Mouse (Mus musculus) forebrain, embryonic 12.5 days (tissue): Measurements from ENCODE around the gene Cep95. TPM values are rescaled to one million over a fixed set of nuclear protein-coding genes. Genes with fewer than 3 reads are reported as not detected.
"Not testable (repeated sequence)": the region's sequence is repeated elsewhere in the genome, so short reads cannot be mapped to it uniquely, and the experiment has no call there.

Experiments
- ATAC-seq: fragments of 200-750 bp; cut with Nextera tagmentation; 2 replicates; pipeline ENCODE4 v1.8.0; 2017; ENCODE audit warnings: moderate TSS enrichment; ENCODE audit not compliant: low FRiP score
- H3K27ac ChIP-seq: fragments of 300-500 bp; sonication (generic); 2 replicates; pipeline ENCODE4 v1.5.1; 2016; ENCODE audit warnings: mild to moderate bottlenecking
- H3K27me3 ChIP-seq: fragments of 300-500 bp; sonication (generic); 2 replicates; pipeline ENCODE4 v1.6.1; 2016; ENCODE audit warnings: mild to moderate bottlenecking
- H3K36me3 ChIP-seq: fragments of 300-500 bp; sonication (generic); replicated peaks from 2 replicates; pipeline ENCODE4 v1.6.1; 2016; ENCODE audit warnings: mild to moderate bottlenecking
- H3K4me1 ChIP-seq: fragments of 300-500 bp; sonication (generic); 2 replicates; pipeline ENCODE4 v1.6.1; 2016
- H3K4me2 ChIP-seq: fragments of 300-500 bp; sonication (generic); 2 replicates; pipeline ENCODE4 v1.6.1; 2016; ENCODE audit warnings: mild to moderate bottlenecking, moderate library complexity
- H3K4me3 ChIP-seq: fragments of 300-500 bp; sonication (generic); replicated peaks from 2 replicates; pipeline ENCODE4 v1.5.1; 2016; ENCODE audit warnings: mild to moderate bottlenecking
- H3K9ac ChIP-seq: fragments of 300-500 bp; sonication (generic); 2 replicates; pipeline ENCODE4 v1.6.1; 2016; ENCODE audit warnings: mild to moderate bottlenecking
- H3K9me3 ChIP-seq: fragments of 300-500 bp; sonication (generic); 2 replicates; pipeline ENCODE4 v1.6.1; 2016
- WGBS: fragments of 180-500 bp; shearing (Covaris S2); methylation state at CpG from one replicate; pipeline ENCODE4 v1.1.7; 2016; 5-methylcytosine and 5-hydroxymethylcytosine counted together
- polyA plus RNA-seq: library from polyadenylated mRNA; unstranded; fragments of >200 nt; fragmentation: Nextera tagmentation; extraction: Ambion mirVana; gene quantifications from 2 replicates; pipeline ENCODE4 v1.2.1, GENCODE M21; 2016

Cep95 gene
- polyA plus RNA-seq, 1 experiment from 2014 or later = 27.0 TPM

GRCm38 (mm10) chr11:106789649-106790048, 597 bp downstream of the Cep95 start:
- 0% methylated on average over 6 of the region's 6 CpGs for WGBS

GRCm38 (mm10) chr11:106793846-106794245, 4.8 kb downstream of the Cep95 start:
- 80% methylated on average over 4 of the region's 4 CpGs for WGBS

More at GRCm38 (mm10) chr11:106789649-106790048, 597 bp downstream of the Cep95 start:
- no peak for ATAC-seq
- Histone ChIP-seq H3K9ac (peak overlapping the region; percentile 97), H3K4me1 (peaks cover 22% of the 10 kb centered on the region), H3K36me3 (peaks cover 47% of the 10 kb centered on the region), H3K27ac (peak overlapping the region; percentile 98), H3K4me3 (peak overlapping the region; percentile 93), H3K9me3 (no peaks in the 10 kb centered on the region), H3K27me3 (no peaks in the 10 kb centered on the region), H3K4me2 (peak overlapping the region; percentile 80)

GRCm38 (mm10) chr11:106795679-106796078, 6.6 kb downstream of the Cep95 start:
- H3K4me3 ChIP-seq = no peak overlapping the region
- ATAC-seq = no peak
- H3K27ac ChIP-seq = no peak overlapping the region
- 79% methylated on average over 9 of the region's 9 CpGs for WGBS
- no peak overlapping the region for H3K4me2 ChIP-seq
- no peak overlapping the region for H3K9ac ChIP-seq
- peaks cover 3% of the 10 kb centered on the region; the same call in 1 of the 2 replicates for H3K9me3 ChIP-seq
- peaks cover 75% of the 10 kb centered on the region for H3K36me3 ChIP-seq
- H3K4me1 ChIP-seq = no peaks in the 10 kb centered on the region
- H3K27me3 ChIP-seq = no peaks in the 10 kb centered on the region

More at GRCm38 (mm10) chr11:106793846-106794245, 4.8 kb downstream of the Cep95 start:
- no peak for ATAC-seq
- H3K4me2 ChIP-seq = no peak overlapping the region
- no peak overlapping the region for H3K9ac ChIP-seq
- peaks cover 3% of the 10 kb centered on the region; the same call in 1 of the 2 replicates for H3K9me3 ChIP-seq
- no peak overlapping the region for H3K27ac ChIP-seq
- H3K4me3 ChIP-seq = no peak overlapping the region
- peaks cover 57% of the 10 kb centered on the region for H3K36me3 ChIP-seq
- H3K27me3 ChIP-seq = no peaks in the 10 kb centered on the region
- H3K4me1 ChIP-seq = peaks cover 9% of the 10 kb centered on the region

GRCm38 (mm10) chr11:106802069-106802627, 13.1 kb downstream of the Cep95 start:
- peaks cover 73% of the 10 kb centered on the region for H3K36me3 ChIP-seq
- no peaks in the 10 kb centered on the region for H3K4me1 ChIP-seq
- no peaks in the 10 kb centered on the region for H3K27me3 ChIP-seq
- H3K9me3 ChIP-seq = peaks cover 3% of the 10 kb centered on the region; the same call in 1 of the 2 replicates
- WGBS = 84% methylated on average over 10 of the region's 10 CpGs
- ATAC-seq = no peak
- no peak overlapping the region for H3K9ac ChIP-seq
- H3K27ac ChIP-seq = no peak overlapping the region
- no peak overlapping the region for H3K4me2 ChIP-seq
- H3K4me3 ChIP-seq = no peak overlapping the region

GRCm38 (mm10) chr11:106807442-106807841, 18.4 kb downstream of the Cep95 start:
- not testable (repeated sequence) for H3K9ac ChIP-seq, H3K27ac ChIP-seq, ATAC-seq, H3K4me2 ChIP-seq, H3K9me3 ChIP-seq, H3K4me1 ChIP-seq, H3K4me3 ChIP-seq, H3K27me3 ChIP-seq
- H3K36me3 ChIP-seq = peaks cover 52% of the 10 kb centered on the region
- 92% methylated on average over 1 of the region's 1 CpGs for WGBS

GRCm38 (mm10) chr11:106812410-106813136, 23.5 kb downstream of the Cep95 start:
- Histone ChIP-seq H3K27me3 (no peaks in the 10 kb centered on the region), H3K27ac (no peak overlapping the region), H3K36me3 (peaks cover 76% of the 10 kb centered on the region), H3K4me3 (no peak overlapping the region), H3K9me3 (no peaks in the 10 kb centered on the region), H3K4me1 (no peaks in the 10 kb centered on the region), H3K9ac (no peak overlapping the region), H3K4me2 (no peak overlapping the region)
- WGBS = 87% methylated on average over 7 of the region's 7 CpGs
- ATAC-seq = no peak

- H3K27ac ChIP-seq = no peak overlapping the region
- no peak overlapping the region for H3K9ac ChIP-seq
- ATAC-seq = no peak
- no peaks in the 10 kb centered on the region for H3K9me3 ChIP-seq
- H3K36me3 ChIP-seq = peaks cover 78% of the 10 kb centered on the region
- H3K27me3 ChIP-seq = no peaks in the 10 kb centered on the region
- 87% methylated on average over 14 of the region's 14 CpGs for WGBS
- H3K4me3 ChIP-seq = no peak overlapping the region
- no peak overlapping the region for H3K4me2 ChIP-seq
- H3K4me1 ChIP-seq = peaks cover 5% of the 10 kb centered on the region; the same call in 1 of the 2 replicates
Measured at GRCm38 (mm10) chr11:106814601-106815320, 25.7 kb downstream of the Cep95 start.

GRCm38 (mm10) chr11:106815331-106815730, 26.3 kb downstream of the Cep95 start:
- H3K36me3 ChIP-seq = peaks cover 78% of the 10 kb centered on the region

GRCm38 (mm10) chr11:106815761-106816160, 26.7 kb downstream of the Cep95 start:
- Histone ChIP-seq H3K36me3 (peaks cover 79% of the 10 kb centered on the region), H3K4me2 (no peak overlapping the region), H3K27ac (no peak overlapping the region), H3K27me3 (no peaks in the 10 kb centered on the region), H3K9ac (no peak overlapping the region), H3K9me3 (no peaks in the 10 kb centered on the region), H3K4me1 (peaks cover 5% of the 10 kb centered on the region; the same call in 1 of the 2 replicates), H3K4me3 (no peak overlapping the region)
- ATAC-seq = no peak
- WGBS = 95% methylated on average over 2 of the region's 2 CpGs

More at GRCm38 (mm10) chr11:106815331-106815730, 26.3 kb downstream of the Cep95 start:
- H3K27me3 ChIP-seq = no peaks in the 10 kb centered on the region
- H3K4me3 ChIP-seq = no peak overlapping the region
- H3K4me1 ChIP-seq = peaks cover 5% of the 10 kb centered on the region; the same call in 1 of the 2 replicates
- no peak overlapping the region for H3K9ac ChIP-seq
- H3K27ac ChIP-seq = no peak overlapping the region
- no peaks in the 10 kb centered on the region for H3K9me3 ChIP-seq
- H3K4me2 ChIP-seq = no peak overlapping the region
- 94% methylated on average over 2 of the region's 2 CpGs for WGBS
- no peak for ATAC-seq

- H3K4me3 ChIP-seq = no peak overlapping the region
- no peaks in the 10 kb centered on the region for H3K9me3 ChIP-seq
- no peak overlapping the region for H3K27ac ChIP-seq
- no peak overlapping the region for H3K9ac ChIP-seq
- H3K4me2 ChIP-seq = no peak overlapping the region
- 88% methylated on average over 7 of the region's 7 CpGs for WGBS
- no peaks in the 10 kb centered on the region for H3K27me3 ChIP-seq
- peaks cover 80% of the 10 kb centered on the region for H3K36me3 ChIP-seq
- peaks cover 5% of the 10 kb centered on the region; the same call in 1 of the 2 replicates for H3K4me1 ChIP-seq
- no peak for ATAC-seq
Measured at GRCm38 (mm10) chr11:106816316-106816715, 27.3 kb downstream of the Cep95 start.

- peaks cover 76% of the 10 kb centered on the region for H3K36me3 ChIP-seq
- ATAC-seq = no peak
- 89% methylated on average over 3 of the region's 3 CpGs for WGBS
Measured at GRCm38 (mm10) chr11:106817156-106817555, 28.1 kb downstream of the Cep95 start.

GRCm38 (mm10) chr11:106817808-106818207, 28.8 kb downstream of the Cep95 start:
- no peak overlapping the region for H3K9ac ChIP-seq
- ATAC-seq = no peak
- H3K36me3 ChIP-seq = peaks cover 77% of the 10 kb centered on the region
- H3K4me2 ChIP-seq = no peak overlapping the region
- WGBS = 84% methylated on average over 6 of the region's 6 CpGs
- H3K27me3 ChIP-seq = no peaks in the 10 kb centered on the region
- no peaks in the 10 kb centered on the region for H3K9me3 ChIP-seq
- H3K4me3 ChIP-seq = no peak overlapping the region
- peaks cover 5% of the 10 kb centered on the region; the same call in 1 of the 2 replicates for H3K4me1 ChIP-seq
- H3K27ac ChIP-seq = peak overlapping the region; percentile 50; the same call in 1 of the 2 replicates

More at GRCm38 (mm10) chr11:106817156-106817555, 28.1 kb downstream of the Cep95 start:
- Histone ChIP-seq H3K27ac (0 out of 2 replicates have a peak overlapping the region, but pooled peaks have one; percentile 4), H3K4me2 (no peak overlapping the region), H3K27me3 (no peaks in the 10 kb centered on the region), H3K9ac (no peak overlapping the region), H3K4me3 (no peak overlapping the region), H3K9me3 (no peaks in the 10 kb centered on the region), H3K4me1 (peaks cover 5% of the 10 kb centered on the region; the same call in 1 of the 2 replicates)
